Comparison of ENCODE assay signal across 8 mouse cellular contexts in the genomic region with DNA sequence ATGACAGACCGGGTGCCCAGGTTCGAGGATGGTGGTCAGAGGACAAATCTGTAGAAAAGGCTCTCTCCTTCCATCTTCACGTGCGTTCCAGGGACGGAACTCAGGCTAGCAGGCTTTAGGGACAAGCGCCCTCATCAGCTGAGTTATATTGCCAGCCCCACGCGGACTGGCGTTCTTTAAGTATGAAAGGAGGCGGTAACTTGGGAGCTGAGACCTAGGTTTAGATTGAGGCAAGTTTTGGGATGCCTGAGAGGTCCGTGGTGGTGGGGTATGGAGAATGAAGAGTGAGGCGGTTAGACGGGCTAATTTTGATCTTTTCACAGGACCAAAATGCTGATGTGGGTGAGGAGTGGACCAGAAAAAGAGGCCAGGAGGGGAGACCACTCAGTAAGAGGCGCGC. TPM values are rescaled to one million over a fixed set of nuclear protein-coding genes. Genes with fewer than 3 reads are reported as not detected.
A peak's percentile ranks its signal among the peaks of the same experiment; 100 is the strongest.
DNase-seq lines count a peak whose midpoint lies in the region; ATAC-seq and TF ChIP-seq lines count a peak whose summit lies in the region.

No protein-coding gene starts in this region.

- WGBS in heart, embryonic 11.5 days (ENCODE audit: insufficient replicate concordance): 5% methylated on average over 15 of the region's 15 CpGs
- 6% methylated on average over 15 of the region's 15 CpGs for WGBS in forebrain, postnatal 0 days
- 5% methylated on average over 15 of the region's 15 CpGs for WGBS in midbrain, embryonic 13.5 days

- TF ChIP-seq CTCF in forebrain, postnatal 0 days (IDR thresholded peaks at IDR 0.05; ENCODE audit: low read depth): no peak

- no peak for ATAC-seq in heart, embryonic 11.5 days (replicated peaks; ENCODE audit: insufficient number of reproducible peaks, low FRiP score, low TSS enrichment)
- ATAC-seq in forebrain, postnatal 0 days: no peak; the same call in 1 of the 2 replicates
- ATAC-seq in midbrain, embryonic 13.5 days: no peak

- no peak overlapping the region for H3K27ac ChIP-seq in heart, embryonic 11.5 days (ENCODE audit: low read depth, low read length)
- no peak overlapping the region for H3K27ac ChIP-seq in ES-E14 (ENCODE audit: insufficient read depth, low read depth, low read length, poor library complexity, severe bottlenecking)
- H3K27ac ChIP-seq in forebrain, postnatal 0 days (ENCODE audit: low read depth, low read length): no peak overlapping the region
- no peak overlapping the region for H3K27ac ChIP-seq in midbrain, embryonic 13.5 days

- no peak for DNase-seq in heart, postnatal 10 days
- DNase-seq in ES-E14 (ENCODE audit: low read depth, low spot score): no peak
- no peak for DNase-seq in forebrain, postnatal 0 days
- no peak for DNase-seq in layer of hippocampus, postnatal 36 days
- DNase-seq in spleen, adult 18-20 months: no peak
- DNase-seq in layer of hippocampus, postnatal 25 days (ENCODE audit: extremely low spot score in 1 of 2, low spot score in 1 of 2): no peak

- H3K27me3 ChIP-seq in heart, embryonic 11.5 days (ENCODE audit: control insufficient read depth, insufficient read depth, low read length): peaks cover 31% of the 10 kb centered on the region
- no peaks in the 10 kb centered on the region; the same call in 1 of the 2 replicates for H3K27me3 ChIP-seq in forebrain, postnatal 0 days (ENCODE audit: insufficient read depth, low read length)
- H3K27me3 ChIP-seq in midbrain, embryonic 13.5 days: peaks cover 55% of the 10 kb centered on the region

- peaks cover 12% of the 10 kb centered on the region for H3K4me1 ChIP-seq in heart, embryonic 11.5 days (ENCODE audit: control insufficient read depth, insufficient read depth, low read length)
- H3K4me1 ChIP-seq in ES-E14 (ENCODE audit: control insufficient read depth in 2 of 2, insufficient read depth in 2 of 2, low read length in 2 of 2, poor library complexity in 1 of 2): peaks cover 5 to 24% of the 10 kb centered on the region in 2 experiments; a peak in 3 of 4 replicates
- H3K4me1 ChIP-seq in forebrain, postnatal 0 days (ENCODE audit: insufficient read depth): 0 out of 2 replicates have a peak, but pooled peaks cover 3% of the 10 kb centered on the region
- H3K4me1 ChIP-seq in midbrain, embryonic 13.5 days (replicated peaks): peaks cover 24% of the 10 kb centered on the region

- intact Hi-C loops in heart, postnatal 10 days (cut with DNase I): loop anchor here (1.0 to 2.0 kb wide), 2 partner anchors 54 to 60 kb away; no protein-coding TSS in a partner anchor

- H3K36me3 ChIP-seq in heart, embryonic 11.5 days (ENCODE audit: control insufficient read depth, insufficient read depth, low read length): no peaks in the 10 kb centered on the region
- no peaks in the 10 kb centered on the region for H3K36me3 ChIP-seq in ES-E14 (ENCODE audit: control insufficient read depth, insufficient read depth, low read length, poor library complexity, severe bottlenecking)
- no peaks in the 10 kb centered on the region for H3K36me3 ChIP-seq in forebrain, postnatal 0 days (ENCODE audit: insufficient read depth)
- no peaks in the 10 kb centered on the region for H3K36me3 ChIP-seq in midbrain, embryonic 13.5 days

- peak overlapping the region; percentile 56 for H3K4me3 ChIP-seq in heart, embryonic 11.5 days (ENCODE audit: low read depth, low read length)
- peak overlapping the region; percentile 72 to 86 for H3K4me3 ChIP-seq in ES-E14 (ENCODE audit: insufficient read depth in 1 of 2, low read depth in 1 of 2, low read length in 2 of 2, poor library complexity in 1 of 2, severe bottlenecking in 1 of 2)
- peak overlapping the region; percentile 59 for H3K4me3 ChIP-seq in forebrain, postnatal 0 days (ENCODE audit: low read depth, low read length)
- H3K4me3 ChIP-seq in midbrain, embryonic 13.5 days (replicated peaks): peak overlapping the region; percentile 42

- H3K9ac ChIP-seq in heart, embryonic 11.5 days (ENCODE audit: low read depth, low read length): 0 out of 2 replicates have a peak overlapping the region, but pooled peaks have one; percentile 52
- H3K9ac ChIP-seq in ES-E14 (ENCODE audit: insufficient read depth, low read depth, low read length, poor library complexity, severe bottlenecking): no peak overlapping the region
- H3K9ac ChIP-seq in forebrain, postnatal 0 days: peak overlapping the region; percentile 45
- H3K9ac ChIP-seq in midbrain, embryonic 13.5 days (replicated peaks): no peak overlapping the region; the same call in 1 of the 2 replicates

- no peaks in the 10 kb centered on the region for H3K9me3 ChIP-seq in heart, embryonic 11.5 days (replicated peaks; ENCODE audit: control insufficient read depth, low read length)
- H3K9me3 ChIP-seq in ES-E14 (ENCODE audit: control insufficient read depth, insufficient read depth, low read depth, low read length): no peaks in the 10 kb centered on the region
- no peaks in the 10 kb centered on the region for H3K9me3 ChIP-seq in forebrain, postnatal 0 days (ENCODE audit: low read length)
- no peaks in the 10 kb centered on the region for H3K9me3 ChIP-seq in midbrain, embryonic 13.5 days

- peak overlapping the region; percentile 82 for H3K4me2 ChIP-seq in heart, embryonic 11.5 days
- peak overlapping the region; percentile 76 for H3K4me2 ChIP-seq in forebrain, postnatal 0 days (ENCODE audit: low read depth)
- peak overlapping the region; percentile 64 for H3K4me2 ChIP-seq in midbrain, embryonic 13.5 days (replicated peaks)

- in situ Hi-C loops in ES-E14 (cut with MboI; ENCODE audit: low sequenced_read_pairs in 2 of 2, unreplicated experiment in 2 of 2): no loop called here

TF ChIP-seq in ES-E14, 5 proteins besides CTCF, POLR2A, EP300 and RAD21:
- no peak for TF ChIP-seq MAFK (IDR thresholded peaks at IDR 0.05; ENCODE audit: insufficient read depth, low read depth, low read length)
- TF ChIP-seq HCFC1 (IDR thresholded peaks at IDR 0.05; ENCODE audit: borderline replicate concordance, insufficient read depth, low read length): no peak
- TF ChIP-seq ZNF384 (IDR thresholded peaks at IDR 0.05; ENCODE audit: low read depth, low read length): no peak
- TF ChIP-seq ZC3H11A (IDR thresholded peaks at IDR 0.05; ENCODE audit: borderline replicate concordance, low read depth, low read length): no peak
- TF ChIP-seq CHD2 (IDR thresholded peaks at IDR 0.05; ENCODE audit: low read depth, low read length): no peak

RNA-seq across cellular contexts. Expression of a gene that starts 4.2 kb away (rescaled TPM):
- polyA plus RNA-seq in heart, embryonic 11.5 days (2014; fragmentation: Nextera tagmentation; extraction: Ambion mirVana): 1.7 and 2.2 TPM in 2 replicates
- total RNA-seq in heart, postnatal 10 days (2021): 1 to 10 TPM; 1.4 to 2.3 TPM
- total RNA-seq in ES-E14 (2012; rRNA removed): 1.1 and 1.3 TPM in 2 replicates
- 2.2 and 2.5 TPM in 2 replicates for total RNA-seq in forebrain, postnatal 0 days (2014; rRNA removed)
- polyA plus RNA-seq in forebrain, postnatal 0 days (2015; fragmentation: Nextera tagmentation; extraction: Ambion mirVana): 1.6 and 1.8 TPM in 2 replicates
- 1.2 and 1.3 TPM in 2 replicates for polyA plus RNA-seq in midbrain, embryonic 13.5 days (2015; fragmentation: Nextera tagmentation; extraction: Ambion mirVana)
- 1 to 10 TPM; 3.0 to 3.7 TPM for total RNA-seq in layer of hippocampus, postnatal 36 days (2021)
- total RNA-seq in layer of hippocampus, postnatal 25 days (2021): 1 to 10 TPM; 3.3 to 3.5 TPM

RNA-seq across cellular contexts. Expression of a gene that starts 25.4 kb away (rescaled TPM):
- 35.1 and 36.9 TPM in 2 replicates for polyA plus RNA-seq in heart, embryonic 11.5 days (2014; fragmentation: Nextera tagmentation; extraction: Ambion mirVana)
- 10 to 100 TPM; 57.8 to 72.1 TPM for total RNA-seq in heart, postnatal 10 days (2021)
- 40.6 and 45.5 TPM in 2 replicates for total RNA-seq in ES-E14 (2012; rRNA removed)
- 3.2 and 3.5 TPM in 2 replicates for total RNA-seq in forebrain, postnatal 0 days (2014; rRNA removed)
- 5.2 and 6.0 TPM in 2 replicates for polyA plus RNA-seq in forebrain, postnatal 0 days (2015; fragmentation: Nextera tagmentation; extraction: Ambion mirVana)
- 12.3 and 13.7 TPM in 2 replicates for polyA plus RNA-seq in midbrain, embryonic 13.5 days (2015; fragmentation: Nextera tagmentation; extraction: Ambion mirVana)
- total RNA-seq in layer of hippocampus, postnatal 36 days (2021): 1 to 10 TPM; 7.9 to 8.2 TPM
- 1 to 10 TPM; 5.9 to 7.4 TPM for total RNA-seq in layer of hippocampus, postnatal 25 days (2021)

RNA-seq across cellular contexts. Expression of a gene that starts 26.4 kb away (rescaled TPM):
- 24.0 and 24.7 TPM in 2 replicates for polyA plus RNA-seq in heart, embryonic 11.5 days (2014; fragmentation: Nextera tagmentation; extraction: Ambion mirVana)
- 10 to 100 TPM; 26.5 TPM for total RNA-seq in heart, postnatal 10 days (2021)
- 25.0 and 32.8 TPM in 2 replicates for total RNA-seq in ES-E14 (2012; rRNA removed)
- 15.7 and 18.6 TPM in 2 replicates for total RNA-seq in forebrain, postnatal 0 days (2014; rRNA removed)
- polyA plus RNA-seq in forebrain, postnatal 0 days (2015; fragmentation: Nextera tagmentation; extraction: Ambion mirVana): 16.9 and 17.5 TPM in 2 replicates
- 19.6 and 20.6 TPM in 2 replicates for polyA plus RNA-seq in midbrain, embryonic 13.5 days (2015; fragmentation: Nextera tagmentation; extraction: Ambion mirVana)
- 10 to 100 TPM; 23.6 to 25.4 TPM for total RNA-seq in layer of hippocampus, postnatal 36 days (2021)
- total RNA-seq in layer of hippocampus, postnatal 25 days (2021): 10 to 100 TPM; 20.4 to 23.3 TPM

RNA-seq across cellular contexts. Expression of a gene that starts 46.8 kb away (rescaled TPM):
- 1.3 and 1.6 TPM in 2 replicates for polyA plus RNA-seq in heart, embryonic 11.5 days (2014; fragmentation: Nextera tagmentation; extraction: Ambion mirVana)
- 10 to 100 TPM; 42.3 to 66.3 TPM for total RNA-seq in heart, postnatal 10 days (2021)
- 0.22 and 0.37 TPM in 2 replicates for total RNA-seq in ES-E14 (2012; rRNA removed)
- 1.3 and 1.4 TPM in 2 replicates for total RNA-seq in forebrain, postnatal 0 days (2014; rRNA removed)
- 0.77 and 1.2 TPM in 2 replicates for polyA plus RNA-seq in forebrain, postnatal 0 days (2015; fragmentation: Nextera tagmentation; extraction: Ambion mirVana)
- 0.34 and 1.1 TPM in 2 replicates for polyA plus RNA-seq in midbrain, embryonic 13.5 days (2015; fragmentation: Nextera tagmentation; extraction: Ambion mirVana)
- 1 to 10 TPM; 1.1 to 2.4 TPM for total RNA-seq in layer of hippocampus, postnatal 36 days (2021)
- total RNA-seq in layer of hippocampus, postnatal 25 days (2021): 1 to 10 TPM in 1 of 2 experiments, under 1 TPM in 1; 0.98 to 1.3 TPM

Comparison
In these comparisons a context has a peak if more than half of its experiments do, and no peak if none do; other contexts are left out.
1. H3K9ac ChIP-seq: peak in heart, embryonic 11.5 days (single experiment) and forebrain, postnatal 0 days (single experiment); none in ES-E14 (single experiment) and midbrain, embryonic 13.5 days (single experiment).
2. Peak in every context shown above with its lines, with median percentiles within 50 percentile points of each other: H3K4me2 ChIP-seq and H3K4me3 ChIP-seq.